Mouse (Mus musculus) ovary, postnatal 36 days (tissue): ENCODE results near the gene Ivl.

Source experiments
- DNase-seq: peaks from one replicate; pipeline ENCODE4 v3.0.0; 2022; ENCODE audit warnings: low spot score, mixed read lengths

Gene Ivl

DNA sequence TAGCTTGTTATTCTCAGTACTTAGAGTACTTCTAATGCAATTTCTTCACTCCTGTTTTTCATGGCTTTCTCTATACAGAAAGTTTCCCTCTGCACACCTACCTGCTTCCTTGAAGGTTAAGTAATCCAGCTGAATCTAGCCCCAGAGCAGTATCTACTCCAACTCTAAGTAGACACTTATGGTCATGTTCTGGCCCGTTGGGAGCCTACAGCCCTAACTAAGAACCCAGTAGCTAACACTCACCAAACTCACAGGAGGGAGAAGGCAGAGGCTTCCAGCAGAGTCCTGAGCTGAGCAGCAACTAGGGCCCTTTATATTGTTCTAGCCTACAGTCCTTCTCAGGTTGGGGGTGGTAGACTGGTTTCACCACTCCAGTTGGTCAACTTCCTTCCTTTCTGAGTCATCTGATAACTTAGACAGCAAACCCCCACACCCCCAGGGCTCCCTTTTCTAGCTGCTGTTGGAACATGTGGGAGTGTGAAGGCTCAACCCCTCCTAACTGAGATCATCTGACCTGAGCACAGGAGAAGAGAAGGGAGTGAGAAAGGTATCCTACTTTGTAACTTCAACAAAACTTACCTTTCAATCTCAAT, at the start of gene Ivl:
Ivl (minus strand) TSS at position 287 of the 593 bp plus-strand sequence.
- no peak for DNase-seq

DNA sequence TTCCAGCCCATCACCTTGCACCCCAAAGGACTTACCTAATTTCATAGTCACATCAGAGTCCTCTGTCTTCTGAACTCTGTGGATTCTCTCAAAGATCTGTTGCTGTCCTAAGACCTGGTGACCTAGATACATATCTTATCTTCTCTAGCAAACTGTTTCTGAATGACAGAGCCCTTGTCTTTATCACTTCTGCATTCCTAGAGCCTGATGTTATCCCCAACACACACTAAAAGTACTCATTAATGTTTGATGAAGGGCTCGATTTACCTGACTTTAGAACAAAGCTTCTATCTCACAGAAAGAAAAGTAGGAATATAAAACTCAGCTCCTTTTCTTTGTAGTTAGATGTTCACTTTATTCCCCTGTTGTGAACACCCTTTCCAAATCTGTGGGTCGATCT, 48.0 kb upstream of the Ivl start, which contains the start of gene Lce6a:
Lce6a (minus strand) TSS at position 101 of the 400 bp plus-strand sequence.
- no peak for DNase-seq

DNA sequence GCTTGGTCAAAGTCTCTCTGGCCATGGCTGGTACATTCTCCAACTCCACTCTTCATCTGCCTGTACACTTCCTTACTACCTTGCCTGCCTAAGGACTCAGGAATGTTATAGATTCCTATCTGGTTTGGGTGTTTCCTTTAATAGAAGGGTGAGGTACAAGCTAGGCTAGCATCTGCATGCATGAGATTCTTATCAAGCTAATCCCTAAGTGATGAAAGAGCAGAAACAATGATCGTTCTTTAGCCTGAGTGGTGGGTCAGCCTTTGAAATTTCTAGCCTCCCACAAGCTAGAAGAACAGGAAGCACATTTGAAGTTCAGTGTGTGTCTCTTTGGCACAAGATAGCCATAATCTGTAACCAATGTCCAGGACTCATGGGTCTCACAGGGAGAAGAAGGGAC, 36.3 kb upstream of the Ivl start:
- no peak for DNase-seq

DNA sequence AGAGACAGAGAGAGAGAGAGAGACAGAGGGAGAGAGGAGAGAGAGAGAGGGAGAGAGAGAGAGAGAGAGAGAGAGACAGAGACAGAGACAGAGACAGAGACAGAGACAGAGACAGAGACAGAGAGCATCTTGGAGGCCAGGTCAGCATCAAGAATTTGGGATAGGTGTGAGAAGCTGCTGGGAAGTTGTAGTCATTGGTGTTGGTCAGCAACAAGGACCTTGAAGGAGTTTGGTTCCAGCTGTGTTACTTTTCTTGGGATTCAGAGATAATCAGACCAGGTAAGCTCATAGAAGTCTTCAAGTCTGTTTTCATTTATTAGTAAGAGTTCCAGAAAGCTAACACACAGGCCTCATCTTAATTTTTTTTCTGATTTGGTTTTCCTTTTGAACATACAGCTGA, 33.9 kb upstream of the Ivl start, which contains the start of gene 2210017I01Rik:
2210017I01Rik (minus strand) TSS at position 101 of the 400 bp plus-strand sequence.
- DNase-seq: no peak

GRCm38 (mm10) chr3:92602169-92602568, 28.6 kb upstream of the Ivl start:
- no peak for DNase-seq

DNA sequence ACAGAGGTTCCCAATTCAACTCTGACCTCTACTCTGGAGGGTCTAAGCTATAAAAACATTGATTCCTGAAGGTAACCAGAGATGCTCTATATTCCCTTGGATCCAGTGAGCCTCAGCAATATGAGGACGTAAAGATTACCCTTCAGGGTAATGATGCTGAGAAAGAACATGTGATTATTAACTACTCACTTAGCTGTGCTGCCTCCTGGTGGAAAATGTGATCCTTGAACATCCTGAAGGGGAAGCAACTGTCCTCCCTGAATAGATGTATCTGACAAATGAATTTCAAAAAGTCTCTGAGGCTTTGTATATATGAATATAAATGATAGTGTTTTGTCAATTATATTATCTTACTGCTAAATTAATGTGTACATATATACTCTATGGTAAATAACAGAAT, 26.9 kb upstream of the Ivl start:
- no peak for DNase-seq

DNA sequence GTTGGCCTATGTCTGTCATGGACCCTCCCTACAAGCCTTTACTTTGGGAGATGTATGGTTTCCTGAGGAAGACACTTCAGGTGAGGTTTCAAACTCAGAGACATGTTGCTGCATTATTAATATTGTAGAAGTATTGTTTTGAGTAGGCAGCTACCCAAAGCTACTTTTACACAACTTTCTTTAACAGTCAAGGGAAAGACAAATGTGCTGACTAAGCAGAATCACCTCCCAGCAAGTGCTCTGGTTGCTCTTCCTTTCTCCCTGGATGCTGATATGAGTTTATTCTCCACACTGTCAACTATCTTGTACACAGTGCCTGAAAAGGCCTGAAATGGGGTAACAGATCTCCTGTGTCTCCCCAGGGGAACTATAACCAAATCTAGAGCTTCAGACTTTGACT, 26.4 kb upstream of the Ivl start:
- DNase-seq: no peak

DNA sequence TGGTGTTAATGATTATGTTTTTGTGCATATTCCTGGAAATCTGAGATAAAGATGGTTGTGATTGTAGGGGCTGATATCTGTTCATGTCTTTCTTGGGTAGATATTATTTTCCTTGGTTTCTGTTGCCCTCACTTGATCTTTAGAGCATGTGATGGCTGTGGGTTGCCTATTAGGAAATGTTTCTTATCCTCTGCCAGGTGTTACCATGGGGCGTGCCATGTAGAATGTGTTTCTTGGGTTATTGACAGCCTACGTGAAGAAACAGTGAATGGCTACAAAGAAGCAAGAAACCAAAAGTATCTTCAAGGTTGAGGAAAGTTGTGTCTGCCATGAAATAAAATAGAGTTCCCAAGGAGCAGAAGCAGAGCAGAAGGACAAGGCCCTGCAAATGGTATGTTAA, 24.9 kb upstream of the Ivl start:
- no peak for DNase-seq

DNA sequence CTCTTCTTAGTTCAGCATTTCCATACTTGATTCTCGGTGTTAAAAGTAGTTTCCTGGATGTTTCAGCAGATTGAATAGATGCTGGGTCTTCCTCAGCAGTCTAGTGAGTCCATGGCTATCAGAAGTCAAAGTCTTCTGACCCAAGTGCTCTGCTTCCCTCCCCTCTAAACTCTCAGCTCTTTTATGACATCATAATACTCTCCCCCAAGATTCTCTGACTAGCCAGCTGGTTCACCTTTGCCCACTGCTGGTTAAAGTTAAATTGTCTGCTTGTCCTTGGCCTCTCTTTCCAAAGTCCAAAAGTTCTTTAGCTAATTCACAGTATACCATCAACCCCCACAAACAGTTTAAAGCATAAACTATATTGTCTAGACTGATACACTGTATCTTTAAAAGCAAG, 15.3 kb upstream of the Ivl start, which contains the start of gene Smcp:
Smcp (minus strand) TSS at position 140 of the 400 bp plus-strand sequence.
- DNase-seq: no peak

DNA sequence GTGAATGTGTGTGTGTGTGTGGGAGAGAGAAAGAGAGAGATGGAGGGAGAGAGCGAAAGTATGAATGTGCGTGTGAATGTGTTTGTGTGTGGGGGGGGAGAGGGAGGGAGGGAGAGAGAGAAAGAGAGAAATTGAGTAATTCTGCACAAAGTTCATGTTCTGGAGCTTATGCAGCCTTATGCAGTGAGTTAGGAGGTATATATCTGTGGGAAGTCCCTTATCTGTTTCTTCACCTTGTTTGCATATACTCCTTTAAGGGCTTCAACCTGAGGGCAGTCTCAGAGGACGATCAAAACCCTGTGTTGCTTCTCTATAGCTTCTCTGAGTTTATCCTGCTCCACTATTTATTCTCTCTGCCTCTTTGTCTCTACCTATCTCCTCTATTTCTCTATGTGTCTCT, 13.7 kb upstream of the Ivl start:
- DNase-seq: no peak

GRCm38 (mm10) chr3:92585055-92585454, 11.5 kb upstream of the Ivl start:
- DNase-seq: no peak

- DNase-seq: no peak
These were observed 9.8 kb upstream of the Ivl start for GRCm38 (mm10) chr3:92583164-92583826.

- DNase-seq: no peak
These were observed 6.0 kb upstream of the Ivl start for GRCm38 (mm10) chr3:92579508-92579907.

- no peak for DNase-seq
These were observed 5.3 kb upstream of the Ivl start for GRCm38 (mm10) chr3:92578652-92579413.

DNA sequence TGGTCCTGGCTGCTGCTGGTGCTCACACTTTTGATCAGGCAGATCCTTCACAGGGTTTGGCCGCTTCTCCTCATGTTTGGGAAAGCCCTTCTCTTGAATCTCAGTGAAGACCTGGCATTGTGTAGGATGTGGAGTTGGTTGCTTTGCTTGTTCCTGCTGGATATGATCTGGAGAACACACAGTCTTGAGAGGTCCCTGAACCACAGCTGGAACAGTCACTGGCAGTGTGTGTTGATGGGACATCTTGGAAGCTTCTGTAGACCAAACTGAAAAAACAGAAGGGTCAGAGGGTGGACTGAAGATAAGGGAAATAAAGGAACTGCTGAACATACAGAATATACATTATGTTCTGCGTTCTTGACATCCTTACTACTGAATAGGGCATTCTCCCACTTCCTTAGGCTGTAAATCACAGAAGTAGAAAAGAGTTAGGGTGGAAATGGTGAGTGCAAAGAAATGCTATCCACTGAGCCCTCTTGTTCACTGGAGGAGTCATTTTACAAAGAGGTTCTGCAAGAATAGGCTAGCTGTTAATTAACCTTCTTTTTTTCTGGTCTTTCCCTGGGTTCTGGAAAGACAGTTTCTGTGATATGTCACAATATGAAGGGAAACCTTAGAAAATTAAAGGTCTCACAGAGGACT, 900 bp downstream of the Ivl start:
- no peak for DNase-seq

DNA sequence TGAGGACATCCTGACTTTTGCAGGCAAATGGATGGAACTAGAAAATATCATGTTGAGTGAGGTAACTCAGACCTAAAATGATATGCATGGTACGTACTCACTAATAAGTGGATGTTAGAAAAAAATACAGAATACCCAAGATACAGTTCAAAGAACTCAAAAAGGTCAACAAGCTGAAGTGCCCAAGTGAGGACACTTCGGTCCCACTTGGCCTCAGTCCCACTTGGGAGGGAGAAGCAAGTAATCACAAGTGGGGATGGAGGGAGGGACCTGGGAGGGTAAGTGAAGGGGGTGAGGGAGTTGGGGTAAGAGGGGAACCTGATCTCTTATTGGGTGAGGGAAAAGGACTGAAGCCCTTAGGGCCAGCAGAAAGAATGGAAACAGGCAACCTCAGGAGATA, 4.8 kb downstream of the Ivl start:
- DNase-seq: no peak

DNA sequence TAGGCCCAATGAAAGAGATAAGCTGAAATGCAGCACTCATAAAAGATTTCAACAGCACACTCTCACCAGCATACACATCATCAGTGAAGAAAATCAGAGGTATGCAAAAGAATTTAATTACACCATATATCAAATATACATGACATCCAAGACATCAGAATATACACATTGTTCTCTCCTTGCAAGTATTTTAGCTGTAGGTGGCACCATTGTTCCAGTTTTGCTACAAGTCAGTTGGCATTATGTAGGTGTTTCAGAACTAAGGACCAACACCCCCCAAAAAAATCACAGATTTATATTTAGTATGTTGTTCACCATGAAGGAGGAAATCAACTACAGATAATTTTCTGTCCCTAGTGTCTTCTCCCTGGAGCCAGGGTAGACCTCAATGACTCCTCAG, 8.1 kb downstream of the Ivl start:
- DNase-seq: no peak

- no peak for DNase-seq
These were observed 39.1 kb downstream of the Ivl start, which contains the start of gene 2310046K23Rik for GRCm38 (mm10) chr3:92534411-92534810. 2310046K23Rik (minus strand) TSS chr3:92534511.
